Mouse (Mus musculus) kidney, adult 2 months (tissue): ENCODE results near the gene Cfap57. TPM values are rescaled to one million over a fixed set of nuclear protein-coding genes. Genes with fewer than 3 reads are reported as not detected.
"Not testable (repeated sequence)": the region's sequence is repeated elsewhere in the genome, so short reads cannot be mapped to it uniquely, and the experiment has no call there.

Source experiments
- DNase-seq: peaks from one replicate; pipeline ENCODE4 v3.0.0; 2021
- H3K27ac ChIP-seq: fragments of 200-500 bp; 2 replicates; pipeline ENCODE4 v1.5.1; 2012; ENCODE audit warnings: low read depth, low read length, control low read depth, inconsistent platforms; ENCODE audit not compliant: insufficient read depth
- H3K27me3 ChIP-seq: fragments of 200-500 bp; replicated peaks from 2 replicates; pipeline ENCODE4 v1.6.1; 2012; ENCODE audit warnings: mild to moderate bottlenecking, moderate library complexity, low read length, inconsistent platforms; ENCODE audit not compliant: control insufficient read depth, insufficient read depth
- H3K36me3 ChIP-seq: fragments of 200-500 bp; 2 replicates; pipeline ENCODE4 v1.6.1; 2012; ENCODE audit warnings: mild to moderate bottlenecking, moderate library complexity, low read length, inconsistent platforms; ENCODE audit not compliant: control insufficient read depth, insufficient read depth
- H3K4me1 ChIP-seq: fragments of 200-500 bp; 2 replicates; pipeline ENCODE4 v1.6.1; 2011; ENCODE audit warnings: low read length; ENCODE audit not compliant: control insufficient read depth, insufficient read depth
- H3K4me3 ChIP-seq: fragments of 200-500 bp; 2 replicates; pipeline ENCODE4 v1.5.1; 2011; ENCODE audit warnings: mild to moderate bottlenecking, low read depth, low read length, control low read depth; ENCODE audit not compliant: insufficient read depth
- CTCF ChIP-seq: fragments of 200-500 bp; conservative IDR thresholded peaks from 2 replicates; pipeline ENCODE4 v1.5.1; 2011; ENCODE audit warnings: low read depth, mild to moderate bottlenecking, control low read depth, low read length, moderate library complexity, mixed read lengths; ENCODE audit not compliant: insufficient read depth, insufficient read length
- POLR2A ChIP-seq: fragments of 200-500 bp; IDR thresholded peaks from one replicate; pipeline ENCODE4 v1.6.1; 2011; ENCODE audit warnings: low read depth, low read length, control low read depth
- WGBS: fragments of 180-500 bp; shearing (Covaris S2); methylation state at CpG from one replicate; pipeline ENCODE4 v1.1.7; 2018; 5-methylcytosine and 5-hydroxymethylcytosine counted together
- polyA plus RNA-seq: library from polyadenylated mRNA; depleted of rRNA; stranded (reverse); fragments of >200 nt; gene quantifications from 2 replicates; pipeline ENCODE4 v1.2.3, GENCODE M21; 2012; rRNA removed

Cfap57 gene
- polyA plus RNA-seq, 1 experiment: 0.06 TPM

DNA sequence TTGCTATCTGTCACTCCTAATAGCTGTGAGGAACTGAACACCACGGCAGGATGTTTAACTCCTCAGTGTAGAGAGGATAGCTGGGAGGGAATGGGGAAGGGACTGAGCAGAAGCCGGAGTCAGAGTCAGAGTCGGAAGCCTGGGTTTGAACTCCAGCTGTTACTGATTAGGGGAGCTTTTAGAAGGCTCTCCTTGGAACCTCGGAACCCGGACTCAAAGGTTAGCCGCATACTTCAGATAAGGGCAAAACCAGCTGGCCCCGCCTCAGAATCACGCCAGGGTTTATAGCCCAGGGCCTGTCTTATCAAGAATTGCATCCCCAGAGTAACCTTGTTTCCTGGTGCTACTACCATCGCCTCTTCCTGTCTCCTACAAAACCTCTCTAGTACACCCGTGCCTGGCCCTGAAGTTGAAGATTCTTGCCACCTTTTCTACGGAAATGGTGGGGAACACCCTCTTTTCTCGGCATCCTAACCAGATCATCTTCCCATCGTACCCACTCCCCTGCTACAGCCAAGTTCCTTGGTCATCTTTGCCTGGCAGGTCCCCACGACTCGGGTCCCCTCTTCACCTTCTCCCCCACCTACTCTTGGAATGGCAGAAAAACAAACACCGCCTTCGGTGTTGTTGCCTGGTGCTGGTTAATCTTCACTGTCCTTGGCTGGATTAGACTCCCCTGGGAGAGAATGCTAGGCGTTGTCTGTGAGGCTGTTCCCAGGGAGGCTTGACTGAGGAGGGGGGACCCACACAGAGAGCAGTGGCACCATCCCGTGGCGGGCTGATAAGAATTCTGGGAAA is 103.7 kb downstream of the Cfap57 start:
- WGBS: 34% methylated on average over 20 of the region's 20 CpGs
- peak; percentile 82 for DNase-seq
- Histone ChIP-seq H3K27ac (peak overlapping the region; percentile 4; the same call in 1 of the 2 replicates), H3K4me1 (peaks cover 16% of the 10 kb centered on the region), H3K36me3 (no peaks in the 10 kb centered on the region), H3K27me3 (no peaks in the 10 kb centered on the region), H3K4me3 (no peak overlapping the region)
- TF ChIP-seq POLR2A: no peak
- TF ChIP-seq CTCF: peak; percentile 33; the same call in 1 of the 2 replicates

GRCm38 (mm10) chr4:118509050-118509449 is 111.5 kb downstream of the Cfap57 start:
- Histone ChIP-seq H3K27me3 (no peaks in the 10 kb centered on the region), H3K27ac (no peak overlapping the region), H3K4me3 (no peak overlapping the region), H3K36me3 (no peaks in the 10 kb centered on the region), H3K4me1 (peaks cover 3% of the 10 kb centered on the region; the same call in 1 of the 2 replicates)
- TF ChIP-seq CTCF (no peak), POLR2A (no peak)
- 42% methylated on average over 6 of the region's 6 CpGs for WGBS
- DNase-seq: no peak

DNA sequence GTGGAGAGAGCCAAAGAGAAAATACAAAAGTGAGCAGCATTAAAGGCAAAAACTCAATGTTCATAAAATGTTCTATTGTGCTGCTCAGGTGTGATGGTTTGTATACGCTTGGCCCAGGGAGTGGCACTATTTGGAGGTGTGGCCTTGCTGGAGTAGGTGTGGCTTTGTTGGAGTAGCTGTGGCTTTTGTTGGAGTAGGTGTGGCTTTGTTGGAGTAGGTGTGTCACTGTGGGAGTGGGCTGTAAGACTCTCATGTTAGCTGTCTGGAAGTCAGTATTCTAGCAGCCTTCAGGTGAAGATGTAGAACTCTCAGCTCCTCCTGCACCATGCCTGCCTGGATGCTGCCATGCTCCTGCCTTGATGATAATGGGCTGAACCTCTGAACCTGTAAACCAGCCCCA is 113.4 kb downstream of the Cfap57 start:
- 89% methylated on average over 1 of the region's 1 CpGs for WGBS
- H3K27ac ChIP-seq: not testable (repeated sequence)

GRCm38 (mm10) chr4:118505551-118505950 is 115.0 kb downstream of the Cfap57 start:
- no peak for DNase-seq
- 64% methylated on average over 3 of the region's 3 CpGs for WGBS

More for the DNA sequence above, 113.4 kb downstream of the Cfap57 start:
- not testable (repeated sequence) for H3K36me3 ChIP-seq, H3K4me1 ChIP-seq, H3K27me3 ChIP-seq, H3K4me3 ChIP-seq, DNase-seq

More at GRCm38 (mm10) chr4:118505551-118505950, 115.0 kb downstream of the Cfap57 start:
- Histone ChIP-seq H3K27me3 (no peaks in the 10 kb centered on the region), H3K36me3 (no peaks in the 10 kb centered on the region), H3K4me1 (peaks cover 5% of the 10 kb centered on the region; the same call in 1 of the 2 replicates), H3K27ac (no peak overlapping the region), H3K4me3 (no peak overlapping the region)
- TF ChIP-seq CTCF (no peak), POLR2A (no peak)

Other genes starting within 250 kb of the Cfap57 start
- 20.1 and 23.7 TPM in 2 replicates for gene Szt2, start 211.5 kb downstream of the Cfap57 start, polyA plus RNA-seq
- gene Med8, start 211.4 kb downstream of the Cfap57 start, polyA plus RNA-seq: 27.6 and 31.0 TPM in 2 replicates
- 303 and 333 TPM in 2 replicates for gene Elovl1, start 192.7 kb downstream of the Cfap57 start, polyA plus RNA-seq
- gene Cdc20, start 183.4 kb downstream of the Cfap57 start, polyA plus RNA-seq: 3.1 and 3.6 TPM in 2 replicates
- 0.03 and 0.11 TPM in 2 replicates for gene Mpl, start 163.3 kb downstream of the Cfap57 start, polyA plus RNA-seq
- gene Tie1, start 130.7 kb downstream of the Cfap57 start, polyA plus RNA-seq: 44.5 and 51.8 TPM in 2 replicates
- 166 and 182 TPM in 2 replicates for gene 2610528J11Rik, start 93.8 kb downstream of the Cfap57 start, polyA plus RNA-seq
- gene Tmem125, start 76.7 kb downstream of the Cfap57 start, polyA plus RNA-seq: 30.3 and 44.7 TPM in 2 replicates
- gene Ebna1bp2, start within 50 bp of the Cfap57 start, polyA plus RNA-seq: 24.0 and 29.4 TPM in 2 replicates
- gene Olfr62, start 38.2 kb upstream of the Cfap57 start, polyA plus RNA-seq: not detected in 2 replicates
- not detected in 2 replicates for gene Olfr1342, start 72.0 kb upstream of the Cfap57 start, polyA plus RNA-seq
- gene Olfr1341, start 82.7 kb upstream of the Cfap57 start, polyA plus RNA-seq: not detected in 2 replicates
- gene Olfr1340, start 99.4 kb upstream of the Cfap57 start, polyA plus RNA-seq: not detected in 2 replicates
- gene Olfr1339, start 111.4 kb upstream of the Cfap57 start, polyA plus RNA-seq: not detected in 2 replicates
- gene Olfr1338, start 138.0 kb upstream of the Cfap57 start, polyA plus RNA-seq: not detected in 2 replicates
- gene Olfr1337, start 161.8 kb upstream of the Cfap57 start, polyA plus RNA-seq: not detected in 2 replicates
- gene Olfr1335, start 189.2 kb upstream of the Cfap57 start, polyA plus RNA-seq: not detected in 2 replicates
- gene Olfr1333, start 215.5 kb upstream of the Cfap57 start, polyA plus RNA-seq: not detected in 2 replicates
- gene Olfr1331, start 243.9 kb upstream of the Cfap57 start, polyA plus RNA-seq: not detected in 2 replicates